Mouse (Mus musculus) bone marrow, adult 2 months (tissue): ENCODE data around the gene Ndufa13. TPM values are rescaled to one million over a fixed set of nuclear protein-coding genes. Genes with fewer than 3 reads are reported as not detected.

ENCODE experiments used
- H3K27ac ChIP-seq: fragments of 200-500 bp; 2 replicates; pipeline ENCODE4 v1.5.1; 2012; ENCODE audit warnings: low read depth, mild to moderate bottlenecking, control low read depth, inconsistent platforms, low read length; ENCODE audit not compliant: control insufficient read depth, poor library complexity, insufficient read depth
- H3K4me1 ChIP-seq: fragments of 200-500 bp; 2 replicates; pipeline ENCODE4 v1.6.1; 2011; ENCODE audit warnings: low read length; ENCODE audit not compliant: control insufficient read depth, insufficient read depth
- H3K4me3 ChIP-seq: fragments of 200-500 bp; replicated peaks from 2 replicates; pipeline ENCODE3; 2011; ENCODE audit warnings: mild to moderate bottlenecking, low read depth, low read length, control low read depth; ENCODE audit not compliant: control insufficient read depth
- CTCF ChIP-seq: fragments of 200-500 bp; IDR thresholded peaks from 2 replicates; pipeline ENCODE4 v1.5.1; 2011; ENCODE audit warnings: low read length, control low read depth; ENCODE audit not compliant: control insufficient read depth, insufficient read depth
- POLR2A ChIP-seq: fragments of 200-500 bp; IDR thresholded peaks from 2 replicates; pipeline ENCODE4 v1.6.1; 2011; ENCODE audit warnings: low read depth, mild to moderate bottlenecking, control low read depth, low read length, borderline replicate concordance; ENCODE audit not compliant: control insufficient read depth
- WGBS: fragments of 180-500 bp; shearing (Covaris S2); methylation state at CpG from one replicate; pipeline ENCODE4 v1.1.7; 2018; 5-methylcytosine and 5-hydroxymethylcytosine counted together
- polyA plus RNA-seq: library from polyadenylated mRNA; stranded (reverse); fragments of >200 nt; gene quantifications from 2 replicates; pipeline ENCODE4 v1.2.4, GENCODE M21; 2011; ENCODE audit warnings: low replicate concordance; ENCODE audit not compliant: missing spikeins, insufficient read depth, insufficient read length

The Ndufa13 gene
- polyA plus RNA-seq, 1 experiment: 61.7 TPM

DNA sequence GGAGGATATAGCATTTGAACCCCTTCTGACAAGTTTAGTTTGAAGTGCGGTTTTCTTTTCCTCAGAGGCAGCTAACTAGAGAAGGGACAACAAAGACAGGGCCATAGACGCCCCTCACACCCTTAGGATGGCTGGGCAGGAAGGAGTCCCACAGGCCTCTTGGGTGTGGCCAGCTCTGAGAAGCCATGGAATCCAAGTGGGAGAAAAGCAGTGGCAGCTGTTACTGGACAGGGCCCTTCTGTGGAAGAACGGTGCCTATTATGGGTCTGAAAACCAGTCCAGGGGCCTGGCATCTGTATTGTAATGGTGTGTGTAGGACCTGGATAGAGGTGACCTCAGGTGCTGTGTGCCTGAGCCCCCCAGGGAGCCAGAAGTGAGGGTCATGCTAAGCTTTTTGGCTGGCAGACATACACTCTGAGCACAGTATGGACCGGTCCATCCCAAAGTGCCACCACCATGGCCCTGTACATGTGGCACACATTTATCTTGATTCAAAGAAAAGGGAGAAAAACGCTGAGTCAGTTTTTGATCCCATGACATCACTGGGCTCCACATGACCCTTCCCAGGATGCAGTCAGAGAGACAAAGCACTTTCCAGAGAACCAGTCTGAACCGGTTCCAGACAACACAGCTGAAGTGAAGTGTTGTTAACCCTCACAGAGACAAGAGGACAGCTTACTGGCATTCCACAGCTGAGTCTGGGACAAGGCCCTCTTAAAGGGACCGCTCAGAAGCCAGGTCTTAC, 33.9 kb upstream of the Ndufa13 start:
- H3K4me1 ChIP-seq: peaks cover 10% of the 10 kb centered on the region
- TF ChIP-seq POLR2A: no peak
- no peak for TF ChIP-seq CTCF

DNA sequence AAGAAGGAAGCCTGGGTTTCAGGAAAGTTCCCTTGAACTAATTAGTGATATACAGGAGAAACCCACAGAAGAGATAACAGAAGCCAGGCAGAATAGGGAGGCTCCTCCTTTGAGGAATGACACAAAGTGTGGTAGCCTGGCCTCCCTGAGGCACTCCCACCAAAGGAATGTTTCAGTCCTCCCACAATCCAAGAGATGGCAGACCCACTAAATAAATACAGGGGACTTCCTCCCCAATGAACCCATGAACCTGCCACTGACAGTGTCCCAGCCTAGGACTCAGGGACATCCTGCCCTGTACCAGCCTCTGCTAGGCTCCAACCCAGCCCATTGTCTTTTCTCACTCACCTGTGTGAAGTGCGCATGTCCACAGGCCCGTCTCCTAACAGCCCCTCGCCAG, 33.1 kb upstream of the Ndufa13 start:
- WGBS: 97% methylated on average over 3 of the region's 3 CpGs
- TF ChIP-seq CTCF (no peak), POLR2A (no peak)
- H3K27ac ChIP-seq: no peak overlapping the region
- no peak overlapping the region for H3K4me3 ChIP-seq
- H3K4me1 ChIP-seq: peaks cover 10% of the 10 kb centered on the region

More for the DNA sequence above, 33.9 kb upstream of the Ndufa13 start:
- no peak overlapping the region for H3K4me3 ChIP-seq
- WGBS: 86% methylated on average over 7 of the region's 7 CpGs
- no peak overlapping the region for H3K27ac ChIP-seq

DNA sequence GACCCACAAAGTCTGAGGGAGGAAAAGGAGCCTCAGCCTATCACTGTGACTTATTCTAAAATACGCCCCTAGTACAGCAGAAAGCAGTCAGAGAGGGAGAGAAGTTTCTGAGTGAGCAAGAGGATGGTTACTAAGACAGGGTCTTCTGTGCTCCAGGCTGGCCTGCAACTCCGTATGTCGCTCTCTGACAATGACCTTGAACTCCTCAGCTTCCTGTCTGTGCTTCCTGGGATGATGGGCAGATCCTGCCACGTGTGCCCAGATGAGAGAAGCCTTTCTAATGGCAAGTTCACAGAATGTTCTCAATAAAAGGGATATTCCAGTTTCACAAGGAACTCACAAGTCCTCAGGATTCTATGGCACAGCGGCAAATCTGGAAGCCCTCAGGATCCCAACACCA, 32.2 kb upstream of the Ndufa13 start:
- Histone ChIP-seq H3K4me1 (peaks cover 4% of the 10 kb centered on the region), H3K4me3 (no peak overlapping the region), H3K27ac (no peak overlapping the region; the same call in 1 of the 2 replicates)
- TF ChIP-seq POLR2A: no peak
- WGBS: 78% methylated on average over 5 of the region's 5 CpGs

GRCm38 (mm10) chr8:69933811-69934210, 31.5 kb upstream of the Ndufa13 start:
- Histone ChIP-seq H3K4me1 (peaks cover 4% of the 10 kb centered on the region), H3K27ac (no peak overlapping the region), H3K4me3 (no peak overlapping the region)
- WGBS: 23% methylated on average over 2 of the region's 2 CpGs
- TF ChIP-seq CTCF (no peak), POLR2A (no peak)

DNA sequence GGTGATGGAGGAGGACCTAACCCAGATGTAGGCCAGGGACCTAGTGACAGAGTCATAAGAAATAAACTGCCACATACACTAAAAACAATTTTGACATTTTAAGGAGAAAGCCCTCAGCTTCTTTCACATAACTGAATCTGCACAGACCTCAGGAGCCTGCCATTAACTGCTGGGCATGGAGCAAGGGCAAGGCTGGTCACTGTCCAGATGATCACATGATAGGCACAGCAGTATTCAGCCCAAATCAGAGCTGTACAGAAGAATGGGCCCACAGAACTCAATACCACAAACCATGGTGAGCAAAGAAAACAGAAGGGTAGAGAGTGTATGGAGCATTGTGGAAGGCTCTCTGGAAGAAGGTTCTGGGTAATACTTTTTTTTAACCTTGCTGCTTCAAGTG, 24.5 kb upstream of the Ndufa13 start:
- no peak overlapping the region for H3K27ac ChIP-seq
- peaks cover 2% of the 10 kb centered on the region; the same call in 1 of the 2 replicates for H3K4me1 ChIP-seq
- no peak overlapping the region for H3K4me3 ChIP-seq
- TF ChIP-seq CTCF (no peak), POLR2A (no peak)

GRCm38 (mm10) chr8:69923986-69924385, 21.6 kb upstream of the Ndufa13 start:
- no peak overlapping the region for H3K27ac ChIP-seq

DNA sequence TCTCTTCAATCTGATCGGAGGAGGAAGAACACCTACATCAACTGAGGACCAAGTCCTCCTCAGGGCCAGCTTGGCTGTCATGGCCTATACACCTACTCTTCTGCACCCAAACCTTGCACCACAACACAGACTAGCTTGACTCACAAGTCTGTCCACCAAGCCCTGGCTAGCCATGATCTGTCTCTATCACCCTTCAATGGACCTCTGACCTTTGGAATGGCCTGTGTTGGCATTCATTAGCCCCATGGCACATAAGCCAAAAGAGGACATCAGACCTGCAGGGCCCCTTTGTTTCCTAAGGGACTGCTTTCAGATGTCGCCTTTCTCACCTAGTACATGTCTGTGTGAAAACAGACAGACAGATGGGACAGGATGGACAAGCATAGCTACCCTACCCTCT, 18.8 kb upstream of the Ndufa13 start:
- Histone ChIP-seq H3K27ac (peak overlapping the region; percentile 54), H3K4me1 (peaks cover 10% of the 10 kb centered on the region), H3K4me3 (no peak overlapping the region)
- WGBS: 89% methylated on average over 2 of the region's 2 CpGs
- TF ChIP-seq CTCF (no peak), POLR2A (no peak)

More at GRCm38 (mm10) chr8:69923986-69924385, 21.6 kb upstream of the Ndufa13 start:
- no peak for TF ChIP-seq CTCF
- no peak for TF ChIP-seq POLR2A
- H3K4me1 ChIP-seq: peaks cover 10% of the 10 kb centered on the region
- 45% methylated on average over 1 of the region's 1 CpGs for WGBS
- no peak overlapping the region for H3K4me3 ChIP-seq

- no peak overlapping the region for H3K4me3 ChIP-seq
- WGBS: 31% methylated on average over 11 of the region's 11 CpGs
- TF ChIP-seq CTCF: no peak
- TF ChIP-seq POLR2A: no peak
- H3K27ac ChIP-seq: peak overlapping the region; percentile 54
- H3K4me1 ChIP-seq: peaks cover 10% of the 10 kb centered on the region
Measured at GRCm38 (mm10) chr8:69919876-69920662, 17.7 kb upstream of the Ndufa13 start.

DNA sequence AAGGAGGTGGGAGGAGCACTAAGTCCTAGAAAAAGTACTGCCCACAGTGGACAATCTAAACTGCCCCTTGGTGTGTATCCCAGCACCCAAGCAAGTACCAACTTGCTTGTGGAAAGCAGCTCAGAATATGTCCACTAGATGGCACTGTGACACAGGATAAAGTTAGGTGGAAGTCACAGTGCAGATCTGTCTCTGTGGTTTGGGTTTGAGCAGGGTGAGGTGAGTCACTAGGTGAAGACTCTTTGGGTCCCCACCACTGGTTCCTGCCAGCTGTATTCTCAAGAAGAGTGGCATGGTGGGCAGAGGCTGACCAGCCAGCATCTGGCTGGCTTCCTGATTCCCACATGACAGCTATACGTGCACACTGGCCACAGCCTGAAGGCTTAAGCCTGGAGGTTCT, 16.7 kb upstream of the Ndufa13 start:
- peaks cover 10% of the 10 kb centered on the region for H3K4me1 ChIP-seq
- WGBS: 23% methylated on average over 1 of the region's 1 CpGs
- H3K4me3 ChIP-seq: no peak overlapping the region
- TF ChIP-seq CTCF (peak; percentile 53), POLR2A (no peak)
- H3K27ac ChIP-seq: no peak overlapping the region
